Mouse (Mus musculus) layer of hippocampus, postnatal 36 days (tissue): ENCODE measurements at regions not wholly inside any gene's neighbourhood (a gene's known extent, or its start where the extent isn't known, plus 50 kb on each side); places are given as distances from the start of the nearest gene placed in this dataset.
"Not testable (repeated sequence)": the region's sequence is repeated elsewhere in the genome, so short reads cannot be mapped to it uniquely, and the experiment has no call there.

Experiments
- DNase-seq, 2 experiments: peaks; one replicate each; pipeline ENCODE4 v3.0.0; 2022

- no peak for DNase-seq
These were observed 558.4 kb upstream of the 2610301B20Rik start for GRCm38 (mm10) chr4:10315875-10316274.

- DNase-seq = no peak
These were observed 530.2 kb upstream of the 2610301B20Rik start for GRCm38 (mm10) chr4:10344147-10344546.

GRCm38 (mm10) chr4:10351876-10352627 lies 522.2 kb upstream of the 2610301B20Rik start:
- DNase-seq = peak; percentile 14 to 24

GRCm38 (mm10) chr4:10357572-10357971 lies 516.7 kb upstream of the 2610301B20Rik start:
- DNase-seq = no peak

GRCm38 (mm10) chr4:10389790-10390189 lies 484.5 kb upstream of the 2610301B20Rik start:
- no peak for DNase-seq

- no peak for DNase-seq
These were observed 477.0 kb upstream of the 2610301B20Rik start for GRCm38 (mm10) chr4:10397249-10397648.

GRCm38 (mm10) chr4:10398075-10398474 lies 476.2 kb upstream of the 2610301B20Rik start:
- no peak for DNase-seq

GRCm38 (mm10) chr4:10399649-10400048 lies 474.6 kb upstream of the 2610301B20Rik start:
- no peak for DNase-seq

- DNase-seq = no peak
These were observed 471.4 kb upstream of the 2610301B20Rik start for GRCm38 (mm10) chr4:10402928-10403327.

- DNase-seq = no peak
These were observed 469.9 kb upstream of the 2610301B20Rik start for GRCm38 (mm10) chr4:10404438-10404837.

- DNase-seq = no peak
These were observed 469.2 kb upstream of the 2610301B20Rik start for GRCm38 (mm10) chr4:10405102-10405501.

GRCm38 (mm10) chr4:10414274-10414673 lies 460.0 kb upstream of the 2610301B20Rik start:
- no peak for DNase-seq

- DNase-seq = no peak
These were observed 452.9 kb upstream of the 2610301B20Rik start for GRCm38 (mm10) chr4:10421354-10421753.

GRCm38 (mm10) chr4:10434438-10434837 lies 439.9 kb upstream of the 2610301B20Rik start:
- no peak for DNase-seq

GRCm38 (mm10) chr4:10439921-10440320 lies 434.4 kb upstream of the 2610301B20Rik start:
- not testable (repeated sequence) for DNase-seq

- DNase-seq = no peak
These were observed 414.7 kb upstream of the 2610301B20Rik start for GRCm38 (mm10) chr4:10459603-10460002.

GRCm38 (mm10) chr4:10480936-10481335 lies 393.4 kb upstream of the 2610301B20Rik start:
- DNase-seq = no peak

- peak in 1 of 2 experiments; percentile 3 for DNase-seq
These were observed 366.0 kb upstream of the 2610301B20Rik start for GRCm38 (mm10) chr4:10508163-10508821.

GRCm38 (mm10) chr4:10510013-10510412 lies 364.3 kb upstream of the 2610301B20Rik start:
- no peak for DNase-seq

GRCm38 (mm10) chr4:10550711-10551305 lies 323.5 kb upstream of the 2610301B20Rik start:
- no peak for DNase-seq

GRCm38 (mm10) chr4:10553724-10554123 lies 320.6 kb upstream of the 2610301B20Rik start:
- no peak for DNase-seq

GRCm38 (mm10) chr4:10560078-10560477 lies 314.2 kb upstream of the 2610301B20Rik start:
- DNase-seq = no peak

GRCm38 (mm10) chr4:10604513-10604912 lies 269.8 kb upstream of the 2610301B20Rik start:
- DNase-seq = no peak
